Mouse (Mus musculus) C2C12 (cell line): Measurements from ENCODE around the gene Polr2l.

ENCODE experiments used
- CEBPB ChIP-seq: IDR thresholded peaks from one replicate; pipeline ENCODE4 v1.6.1; 2011; ENCODE audit warnings: low read depth, mild to moderate bottlenecking, control low read depth, moderate library complexity
- CTCF ChIP-seq: IDR thresholded peaks from one replicate; pipeline ENCODE4 v1.5.1; 2011; ENCODE audit not compliant: control insufficient read depth, insufficient read depth, insufficient read length
- MAX ChIP-seq: IDR thresholded peaks from one replicate; pipeline ENCODE4 v1.6.1; 2011; ENCODE audit warnings: mild to moderate bottlenecking, control low read depth
- USF1 ChIP-seq: IDR thresholded peaks from one replicate; pipeline ENCODE4 v1.6.1; 2011; ENCODE audit warnings: low read depth, mild to moderate bottlenecking, control low read depth, moderate library complexity

DNA sequence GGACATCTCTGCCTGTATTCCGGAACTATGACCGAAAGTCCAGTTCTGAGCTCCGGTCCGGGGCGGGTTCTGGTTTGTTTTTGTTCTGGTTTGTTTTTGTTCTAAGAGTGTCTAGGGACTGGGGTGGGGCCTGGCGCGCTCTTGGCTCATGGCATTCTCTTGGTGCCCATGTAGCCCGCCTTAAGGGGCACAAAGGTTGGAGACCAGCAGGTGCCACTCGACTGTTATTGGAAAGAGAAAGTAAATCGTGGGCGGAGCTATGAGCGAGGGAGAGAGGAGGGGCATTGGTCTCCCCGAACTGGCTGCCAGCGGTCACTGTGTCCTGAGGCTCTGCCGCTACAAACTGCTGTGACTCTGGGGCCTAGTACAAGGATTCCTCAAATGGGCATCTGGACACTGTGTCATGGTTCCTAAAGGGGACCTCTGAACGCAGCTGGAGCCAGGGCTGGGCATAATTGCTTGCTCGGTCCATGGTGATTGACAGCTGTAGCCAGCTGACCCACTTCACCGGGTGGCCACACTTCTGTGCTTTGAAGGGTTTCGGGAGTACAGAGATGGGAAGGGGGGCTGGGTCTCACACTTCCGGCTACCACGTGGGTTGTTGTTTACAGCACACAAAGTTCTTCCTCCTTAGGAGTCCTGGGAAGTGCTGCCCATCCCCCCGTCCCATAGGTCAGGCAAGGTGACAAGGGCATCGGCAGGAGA, 19.2 kb downstream of the Polr2l start:
- no peak for TF ChIP-seq MAX
- TF ChIP-seq CTCF = no peak
- no peak for TF ChIP-seq CEBPB
- TF ChIP-seq USF1 = no peak
